Comparison of ENCODE assay signal across 12 mouse cellular contexts in the genomic region with DNA sequence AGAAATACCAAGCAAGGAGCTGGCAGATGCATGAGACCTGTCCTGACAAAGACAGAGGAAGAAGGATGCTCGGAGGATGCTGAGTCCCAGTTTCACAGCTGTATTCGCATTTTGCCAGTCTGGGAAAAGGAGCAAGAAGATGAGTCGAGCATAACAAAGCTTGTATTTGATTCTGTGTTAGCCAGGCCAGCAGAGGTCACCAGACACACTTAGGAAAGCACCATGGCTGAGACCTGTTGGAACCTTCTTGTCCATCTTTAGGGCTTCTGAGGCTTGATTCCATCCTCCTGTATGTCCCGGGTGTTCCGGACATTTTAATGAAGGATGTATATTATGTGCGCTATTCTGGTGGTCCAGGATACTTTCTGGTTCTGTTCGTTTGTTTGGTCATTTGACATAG. TPM values are rescaled to one million over a fixed set of nuclear protein-coding genes. Genes with fewer than 3 reads are reported as not detected.
DNase-seq lines count a peak whose midpoint lies in the region; ATAC-seq and TF ChIP-seq lines count a peak whose summit lies in the region.
"Had no signal": no experiment of that assay in that cellular context is flagged by ENCODE, and none has a peak within 500 bp of the region (broad histone marks: within the 10 kb centered on the region; RNA-seq: fewer than 3 reads in every experiment).

No protein-coding gene starts in this region.

- TF ChIP-seq POLR2A in cortical plate, adult 2 months (IDR thresholded peaks at IDR 0.05; ENCODE audit: extremely low read depth, insufficient read depth, low read length) = no peak

- no peak overlapping the region for H3K4me2 ChIP-seq in forebrain, embryonic 13.5 days
- H3K4me2 ChIP-seq: liver, embryonic 15.5 days had no signal

- ATAC-seq in forebrain, embryonic 13.5 days = no peak
- ATAC-seq: forebrain, embryonic 16.5 days had no signal

- TF ChIP-seq CTCF in left cerebral cortex, adult 2 months (IDR thresholded peaks at IDR 0.05) = peak; percentile 29
- TF ChIP-seq CTCF in cortical plate, adult 2 months (IDR thresholded peaks at IDR 0.05; ENCODE audit: extremely low read depth, insufficient read depth, low read length) = peak; percentile 52

- H3K27ac ChIP-seq in left cerebral cortex, adult 2 months = no peak overlapping the region
- H3K27ac ChIP-seq in cortical plate, adult 2 months (ENCODE audit: insufficient read depth, low read length) = no peak overlapping the region
- H3K27ac ChIP-seq in forebrain, embryonic 13.5 days = no peak overlapping the region
- H3K27ac ChIP-seq: embryonic facial prominence, embryonic 10.5 days; liver, embryonic 15.5 days had no signal

- H3K4me3 ChIP-seq in left cerebral cortex, adult 2 months = no peak overlapping the region
- H3K4me3 ChIP-seq in cortical plate, adult 2 months (ENCODE audit: insufficient read depth, low read length) = no peak overlapping the region
- no peak overlapping the region for H3K4me3 ChIP-seq in forebrain, embryonic 13.5 days
- H3K4me3 ChIP-seq: embryonic facial prominence, embryonic 10.5 days; liver, embryonic 15.5 days had no signal

- intact Hi-C loops in left cerebral cortex, adult 2 months (cut with DNase I) = no loop called here

- no peaks in the 10 kb centered on the region for H3K4me1 ChIP-seq in cortical plate, adult 2 months (ENCODE audit: control insufficient read depth, insufficient read depth, low read length)
- H3K4me1 ChIP-seq in forebrain, embryonic 13.5 days = no peaks in the 10 kb centered on the region
- H3K4me1 ChIP-seq: embryonic facial prominence, embryonic 10.5 days; liver, embryonic 15.5 days had no signal

- H3K36me3 ChIP-seq in forebrain, embryonic 13.5 days (ENCODE audit: poor library complexity, severe bottlenecking) = no peaks in the 10 kb centered on the region
- H3K36me3 ChIP-seq: embryonic facial prominence, embryonic 10.5 days; liver, embryonic 15.5 days had no signal

- H3K9me3 ChIP-seq in forebrain, embryonic 13.5 days (replicated peaks) = no peaks in the 10 kb centered on the region
- H3K9me3 ChIP-seq: embryonic facial prominence, embryonic 10.5 days; liver, embryonic 15.5 days had no signal

- WGBS in forebrain, embryonic 13.5 days = 81% methylated on average over 7 of the region's 7 CpGs

- peak; percentile 30 for DNase-seq in embryo, embryonic 10 days (ENCODE audit: low spot score)
- DNase-seq in embryo, embryonic 11 days = no peak
- DNase-seq in left cerebral cortex, adult 2 months (ENCODE audit: extremely low spot score in 1 of 2, low spot score in 2 of 2) = no peak
- DNase-seq in left cerebral cortex, adult 8-10 months (ENCODE audit: low spot score in 2 of 2) = no peak
- DNase-seq in 3T3-L1 (ENCODE audit: low read depth, low spot score) = peak; percentile 34
- DNase-seq in cerebellum, adult 9-10 months = no peak

- no peaks in the 10 kb centered on the region for H3K27me3 ChIP-seq in forebrain, embryonic 13.5 days
- H3K27me3 ChIP-seq: liver, embryonic 15.5 days had no signal

- H3K9ac ChIP-seq in forebrain, embryonic 13.5 days = no peak overlapping the region
- H3K9ac ChIP-seq: liver, embryonic 15.5 days had no signal

RNA-seq across cellular contexts. Expression of gene Gys2, which starts 4.3 kb away (rescaled TPM):
- total RNA-seq in left cerebral cortex, adult 2 months (2021) = not detected
- total RNA-seq in left cerebral cortex, adult 8-10 months (2022) = not detected
- polyA plus RNA-seq in cortical plate, adult 2 months (2012; rRNA removed) = 0.13 TPM in 1 of 2 replicates, not detected in the other
- 0.09 TPM in 1 of 2 replicates, not detected in the other for polyA plus RNA-seq in forebrain, embryonic 13.5 days (2015; fragmentation: Nextera tagmentation; extraction: Ambion mirVana)
- polyA plus RNA-seq: C2C12; embryonic facial prominence, embryonic 10.5 days; forebrain, embryonic 16.5 days had no signal

RNA-seq across cellular contexts. Expression of gene Ldhb, which starts 30.5 kb away (rescaled TPM):
- 100 to 1,000 TPM; 818 to 835 TPM for total RNA-seq in left cerebral cortex, adult 2 months (2021)
- 1,000 to 10,000 TPM in 1 of 4 experiments, 100 to 1,000 TPM in 3; 841 to 1,026 (median 936) TPM for total RNA-seq in left cerebral cortex, adult 8-10 months (2022)
- 1,109 and 1,198 TPM in 2 replicates for polyA plus RNA-seq in cortical plate, adult 2 months (2012; rRNA removed)
- polyA plus RNA-seq in forebrain, embryonic 13.5 days (2015; fragmentation: Nextera tagmentation; extraction: Ambion mirVana) = 493 and 531 TPM in 2 replicates

Comparison
In these comparisons a context has a peak if more than half of its experiments do, and no peak if none do; other contexts are left out.
1. DNase-seq: peak in embryo, embryonic 10 days (single experiment) and 3T3-L1 (single experiment); none in embryo, embryonic 11 days (single experiment), left cerebral cortex, adult 2 months (0 of 2), left cerebral cortex, adult 8-10 months (0 of 2) and cerebellum, adult 9-10 months (single experiment).